Mouse (Mus musculus): ENCODE data around the gene Rasd2. TPM values are rescaled to one million over a fixed set of nuclear protein-coding genes. Genes with fewer than 3 reads are reported as not detected.

Gene Rasd2
- 1.4 and 2.1 TPM in 2 replicates for polyA plus RNA-seq (2015; fragmentation: Nextera tagmentation; extraction: Ambion mirVana)

- Histone ChIP-seq H3K4me2 (peak within 1 kb of the TSS; percentile 99), H3K9ac (peak within 1 kb of the TSS; percentile 29; the same call in 1 of the 2 replicates), H3K27ac (no peak within 1 kb of the TSS), H3K4me1 (peaks cover 21% of the 10 kb centered on the region), H3K9me3 (no peaks in the 10 kb centered on the region), H3K4me3 (replicated peaks) (peak within 1 kb of the TSS; percentile 57), H3K27me3 (replicated peaks) (peaks cover 29% of the 10 kb centered on the region), H3K36me3 (no peaks in the 10 kb centered on the region)
- ATAC-seq (ENCODE audit: insufficient read depth, low FRiP score, low read depth), result no peak
- under 1% methylated on average over 42 of the region's 42 CpGs for WGBS
These were observed at the start of gene Rasd2 for GRCm38 (mm10) chr8:75213686-75214085. Gene Rasd2 (plus strand): TSS chr8:75213944.

DNA sequence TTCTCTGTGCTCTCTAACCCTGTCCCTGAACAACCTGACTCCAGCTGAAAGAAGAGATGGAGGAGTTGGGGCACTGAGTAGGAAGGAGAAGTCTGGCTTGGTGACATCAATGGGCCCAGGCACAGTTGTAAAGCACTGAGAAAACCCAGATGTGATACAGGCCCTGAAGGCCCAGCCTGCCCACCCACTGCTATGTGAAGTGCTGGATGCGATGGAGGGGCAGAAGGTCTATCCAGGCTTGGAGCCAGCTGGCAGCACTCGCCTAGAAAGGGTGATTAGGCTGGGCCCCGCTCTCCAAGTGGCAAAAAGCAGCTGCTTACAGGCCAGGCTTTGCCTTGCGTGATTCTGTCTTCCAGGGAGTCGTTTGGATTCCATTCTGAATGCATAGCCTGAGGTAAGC, 44.4 kb upstream of the Rasd2 start:
- peak overlapping the region; percentile 23; the same call in 1 of the 2 replicates for H3K27ac ChIP-seq
- no peak; the same call in 1 of the 2 replicates for ATAC-seq (ENCODE audit: insufficient read depth, low FRiP score, low read depth)
- 40% methylated on average over 5 of the region's 5 CpGs for WGBS
- H3K27me3 ChIP-seq (replicated peaks), result no peaks in the 10 kb centered on the region
- H3K4me3 ChIP-seq (replicated peaks), result no peak overlapping the region
- no peaks in the 10 kb centered on the region for H3K9me3 ChIP-seq
- no peak overlapping the region for H3K4me2 ChIP-seq
- no peak overlapping the region for H3K9ac ChIP-seq
- peaks cover 15% of the 10 kb centered on the region; the same call in 1 of the 2 replicates for H3K4me1 ChIP-seq
- no peaks in the 10 kb centered on the region for H3K36me3 ChIP-seq

- Histone ChIP-seq H3K4me3 (replicated peaks) (no peak overlapping the region), H3K36me3 (no peaks in the 10 kb centered on the region), H3K4me2 (no peak overlapping the region), H3K27ac (no peak overlapping the region), H3K9me3 (no peaks in the 10 kb centered on the region), H3K9ac (no peak overlapping the region), H3K4me1 (peaks cover 15% of the 10 kb centered on the region; the same call in 1 of the 2 replicates), H3K27me3 (replicated peaks) (no peaks in the 10 kb centered on the region)
- no peak for ATAC-seq (ENCODE audit: insufficient read depth, low FRiP score, low read depth)
- WGBS, result 73% methylated on average over 6 of the region's 6 CpGs
These were observed 41.6 kb upstream of the Rasd2 start for GRCm38 (mm10) chr8:75172009-75172685.

DNA sequence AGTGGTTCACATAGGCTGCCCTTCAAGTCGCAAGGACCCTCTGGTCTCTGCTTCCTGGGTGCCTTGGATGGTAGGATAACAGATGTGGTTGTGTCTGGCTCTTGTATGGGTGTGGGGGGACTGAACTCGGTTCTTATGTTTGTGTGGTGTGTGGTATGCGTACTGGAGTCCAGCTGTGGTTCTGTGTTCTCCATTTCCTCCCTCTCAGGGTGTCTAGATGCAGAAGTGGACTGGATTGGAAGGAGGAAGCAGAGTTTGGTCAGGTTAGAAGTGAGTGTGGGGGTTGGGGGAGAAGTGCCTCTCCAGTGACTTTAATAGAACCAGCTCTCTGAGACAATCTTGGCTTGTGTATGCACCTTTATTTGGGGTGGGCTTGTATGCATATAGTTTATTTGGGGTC, 20.7 kb upstream of the Rasd2 start:
- Histone ChIP-seq H3K4me3 (replicated peaks) (no peak overlapping the region), H3K4me2 (no peak overlapping the region), H3K27me3 (replicated peaks) (no peaks in the 10 kb centered on the region), H3K9ac (no peak overlapping the region), H3K27ac (no peak overlapping the region), H3K4me1 (no peaks in the 10 kb centered on the region), H3K36me3 (no peaks in the 10 kb centered on the region), H3K9me3 (no peaks in the 10 kb centered on the region)
- no peak for ATAC-seq (ENCODE audit: insufficient read depth, low FRiP score, low read depth)
- 65% methylated on average over 3 of the region's 3 CpGs for WGBS

DNA sequence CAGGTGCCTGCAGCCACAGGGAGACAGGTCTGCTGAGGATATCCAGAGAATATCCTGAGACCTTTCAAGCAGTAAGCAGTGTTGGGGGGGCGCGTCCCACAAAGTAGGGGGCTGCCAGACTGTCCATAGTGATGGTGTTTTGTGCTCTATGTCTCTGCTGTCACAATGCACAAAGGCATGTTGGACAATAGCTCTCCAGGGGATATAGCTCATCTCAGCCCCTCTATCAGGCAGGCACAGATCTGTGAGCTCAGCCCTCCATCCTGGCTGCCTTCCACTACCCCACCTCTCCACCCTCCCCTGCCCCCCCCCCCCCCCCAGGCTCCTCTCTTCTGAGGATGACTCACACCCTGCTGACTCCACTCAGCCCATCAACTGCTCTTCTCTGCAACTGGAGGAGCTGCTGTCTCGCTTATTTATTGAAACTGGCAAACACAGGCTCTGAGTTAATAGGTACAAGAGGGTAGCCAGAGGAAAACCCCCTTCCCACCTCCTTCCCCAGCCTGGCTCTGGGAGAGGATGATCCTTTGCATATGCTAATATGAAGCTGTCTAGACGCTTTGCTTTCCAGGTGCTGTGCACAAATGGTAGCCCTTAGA, 19.2 kb upstream of the Rasd2 start:
- ATAC-seq (ENCODE audit: insufficient read depth, low FRiP score, low read depth), result no peak
- WGBS, result 46% methylated on average over 4 of the region's 4 CpGs
- no peaks in the 10 kb centered on the region for H3K9me3 ChIP-seq
- no peak overlapping the region for H3K4me2 ChIP-seq
- no peaks in the 10 kb centered on the region for H3K27me3 ChIP-seq (replicated peaks)
- no peaks in the 10 kb centered on the region for H3K4me1 ChIP-seq
- no peak overlapping the region for H3K4me3 ChIP-seq (replicated peaks)
- no peaks in the 10 kb centered on the region for H3K36me3 ChIP-seq
- H3K9ac ChIP-seq, result no peak overlapping the region
- H3K27ac ChIP-seq, result no peak overlapping the region

DNA sequence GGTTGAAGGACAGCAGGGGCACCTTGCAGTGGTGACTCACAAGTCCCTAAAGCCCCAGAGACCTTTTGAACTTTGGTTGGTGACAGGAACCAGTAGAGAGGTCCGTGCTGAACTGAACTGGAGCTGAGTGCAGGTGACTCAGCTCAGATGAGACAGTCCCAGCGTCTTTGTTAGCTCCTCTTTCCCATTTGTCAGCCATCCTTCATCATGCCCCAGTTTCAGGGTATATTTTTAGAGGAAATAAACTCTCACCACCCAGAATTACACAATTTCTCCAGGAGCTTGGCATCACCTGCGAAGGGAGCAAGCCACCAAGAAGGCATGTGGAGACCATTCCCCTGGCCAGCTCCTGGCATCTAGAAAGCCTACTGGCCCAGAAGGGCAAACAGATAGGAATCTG, 16.6 kb upstream of the Rasd2 start:
- WGBS, result 67% methylated on average over 3 of the region's 3 CpGs
- Histone ChIP-seq H3K4me1 (no peaks in the 10 kb centered on the region), H3K4me3 (replicated peaks) (no peak overlapping the region), H3K36me3 (no peaks in the 10 kb centered on the region), H3K9me3 (no peaks in the 10 kb centered on the region), H3K27ac (no peak overlapping the region), H3K9ac (no peak overlapping the region), H3K27me3 (replicated peaks) (no peaks in the 10 kb centered on the region), H3K4me2 (no peak overlapping the region)
- ATAC-seq (ENCODE audit: insufficient read depth, low FRiP score, low read depth), result no peak

- H3K27me3 ChIP-seq (replicated peaks), result no peaks in the 10 kb centered on the region
- no peak overlapping the region for H3K9ac ChIP-seq
- no peaks in the 10 kb centered on the region for H3K9me3 ChIP-seq
- H3K4me1 ChIP-seq, result no peaks in the 10 kb centered on the region
- H3K27ac ChIP-seq, result no peak overlapping the region
- 47% methylated on average over 4 of the region's 4 CpGs for WGBS
- no peaks in the 10 kb centered on the region for H3K36me3 ChIP-seq
- H3K4me2 ChIP-seq, result no peak overlapping the region
- no peak overlapping the region for H3K4me3 ChIP-seq (replicated peaks)
- ATAC-seq (ENCODE audit: insufficient read depth, low FRiP score, low read depth), result no peak
These were observed 15.9 kb upstream of the Rasd2 start for GRCm38 (mm10) chr8:75197862-75198261.

DNA sequence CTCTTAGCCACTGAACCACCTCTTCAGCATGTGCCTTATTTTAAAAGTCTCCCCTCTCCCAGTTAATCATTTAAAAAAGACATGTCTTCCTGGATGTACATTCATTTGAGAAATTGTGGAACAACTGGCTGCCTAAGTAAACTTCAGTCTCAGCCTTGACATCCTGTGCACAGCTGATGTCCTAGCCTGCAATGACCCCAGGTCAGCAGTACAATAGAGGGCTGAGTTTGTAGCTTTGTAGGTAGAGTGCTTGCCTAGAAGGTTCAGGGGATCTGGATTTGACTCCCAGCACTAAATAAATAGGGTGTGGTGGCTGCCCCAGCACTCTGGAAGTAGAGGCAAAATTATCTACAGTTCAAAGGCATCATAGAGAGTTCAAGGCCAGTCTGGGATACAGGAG, 15.4 kb upstream of the Rasd2 start:
- no peak overlapping the region for H3K4me2 ChIP-seq
- no peaks in the 10 kb centered on the region for H3K9me3 ChIP-seq
- no peak for ATAC-seq (ENCODE audit: insufficient read depth, low FRiP score, low read depth)

DNA sequence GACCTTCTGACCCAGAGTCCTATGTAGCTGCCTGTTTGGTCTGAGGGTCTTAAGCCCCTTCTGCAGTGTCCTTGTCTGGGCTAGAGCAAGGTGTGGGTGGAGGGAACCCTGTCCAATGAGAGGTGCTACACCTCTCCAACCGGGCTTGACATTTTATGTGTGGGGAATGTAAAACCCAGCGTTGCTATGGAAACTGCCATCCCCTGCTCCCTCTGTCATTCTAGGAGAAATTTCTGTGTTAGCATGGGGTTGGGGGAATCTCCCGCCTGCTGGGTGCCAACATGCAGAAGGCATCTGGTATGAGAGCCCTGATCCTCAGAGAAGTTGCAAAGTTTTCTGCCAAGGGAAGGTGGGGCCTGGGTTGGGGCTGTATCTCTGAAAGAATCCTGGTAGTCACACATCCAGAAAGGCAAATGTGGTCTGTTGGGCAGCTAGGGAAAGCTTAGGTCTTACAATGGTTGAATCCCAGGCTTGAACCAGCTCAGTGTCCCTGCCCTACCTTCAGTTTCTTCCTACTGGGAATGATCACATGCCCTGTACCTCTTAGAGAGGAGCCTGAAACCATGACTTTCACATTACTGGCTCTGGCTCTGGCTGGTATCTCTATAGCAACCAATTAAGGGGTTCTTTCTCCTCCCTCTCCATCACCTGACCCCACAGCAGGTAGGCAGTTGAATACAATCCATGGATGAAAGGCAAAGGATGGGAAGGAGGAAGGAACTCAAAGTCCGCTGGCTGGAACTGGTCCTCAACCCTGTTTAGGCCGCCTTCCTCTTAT, 14.6 kb upstream of the Rasd2 start:
- Histone ChIP-seq H3K27me3 (replicated peaks) (no peaks in the 10 kb centered on the region), H3K4me2 (no peak overlapping the region), H3K4me1 (no peaks in the 10 kb centered on the region), H3K9me3 (no peaks in the 10 kb centered on the region), H3K27ac (no peak overlapping the region), H3K36me3 (no peaks in the 10 kb centered on the region), H3K9ac (no peak overlapping the region), H3K4me3 (replicated peaks) (no peak overlapping the region)
- no peak for ATAC-seq (ENCODE audit: insufficient read depth, low FRiP score, low read depth)
- 69% methylated on average over 5 of the region's 5 CpGs for WGBS

More for the DNA sequence above, 15.4 kb upstream of the Rasd2 start:
- Histone ChIP-seq H3K4me1 (no peaks in the 10 kb centered on the region), H3K27ac (no peak overlapping the region), H3K27me3 (replicated peaks) (no peaks in the 10 kb centered on the region), H3K36me3 (no peaks in the 10 kb centered on the region), H3K4me3 (replicated peaks) (no peak overlapping the region), H3K9ac (no peak overlapping the region)

DNA sequence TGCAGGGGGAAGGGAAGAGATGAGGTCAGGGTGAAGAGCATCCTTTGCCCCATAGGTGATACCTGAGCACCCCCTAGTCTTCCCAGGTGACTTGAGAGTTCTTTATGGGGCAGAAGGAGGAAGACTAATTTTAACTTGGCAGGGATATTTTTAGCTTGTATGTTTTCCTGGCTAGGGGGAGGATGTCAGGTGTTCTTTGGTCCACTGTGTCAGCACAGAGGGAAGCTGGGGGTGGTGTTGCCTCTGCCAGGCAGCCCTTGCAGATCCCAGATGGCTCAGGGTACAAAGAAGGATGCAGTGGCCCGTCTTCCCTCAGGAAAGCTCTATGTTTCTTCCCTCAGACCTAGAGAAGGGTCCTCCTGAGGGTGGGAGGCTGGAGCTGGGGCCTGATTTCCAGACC, 13.8 kb upstream of the Rasd2 start:
- Histone ChIP-seq H3K9ac (no peak overlapping the region), H3K27me3 (replicated peaks) (no peaks in the 10 kb centered on the region), H3K4me1 (no peaks in the 10 kb centered on the region), H3K4me3 (replicated peaks) (no peak overlapping the region), H3K36me3 (no peaks in the 10 kb centered on the region), H3K4me2 (no peak overlapping the region), H3K9me3 (no peaks in the 10 kb centered on the region), H3K27ac (no peak overlapping the region)
- ATAC-seq (ENCODE audit: insufficient read depth, low FRiP score, low read depth), result no peak
- WGBS, result 68% methylated on average over 1 of the region's 1 CpGs

GRCm38 (mm10) chr8:75202041-75202656, 11.6 kb upstream of the Rasd2 start:
- Histone ChIP-seq H3K27me3 (replicated peaks) (no peaks in the 10 kb centered on the region), H3K27ac (no peak overlapping the region), H3K9ac (no peak overlapping the region), H3K36me3 (no peaks in the 10 kb centered on the region), H3K4me3 (replicated peaks) (no peak overlapping the region), H3K4me2 (no peak overlapping the region), H3K4me1 (no peaks in the 10 kb centered on the region), H3K9me3 (no peaks in the 10 kb centered on the region)
- WGBS, result 75% methylated on average over 8 of the region's 8 CpGs
- ATAC-seq (ENCODE audit: insufficient read depth, low FRiP score, low read depth), result no peak

- no peak for ATAC-seq (ENCODE audit: insufficient read depth, low FRiP score, low read depth)
- H3K9me3 ChIP-seq, result no peaks in the 10 kb centered on the region
- H3K36me3 ChIP-seq, result no peaks in the 10 kb centered on the region
- H3K27ac ChIP-seq, result no peak overlapping the region
- no peaks in the 10 kb centered on the region for H3K27me3 ChIP-seq (replicated peaks)
- no peak overlapping the region for H3K4me3 ChIP-seq (replicated peaks)
- H3K4me2 ChIP-seq, result no peak overlapping the region
- H3K4me1 ChIP-seq, result no peaks in the 10 kb centered on the region
- WGBS, result 68% methylated on average over 3 of the region's 3 CpGs
- no peak overlapping the region for H3K9ac ChIP-seq
These were observed 10.8 kb upstream of the Rasd2 start for GRCm38 (mm10) chr8:75202913-75203312.
